Mouse (Mus musculus): ENCODE data around the gene Zdhhc16. TPM values are rescaled to one million over a fixed set of nuclear protein-coding genes. Genes with fewer than 3 reads are reported as not detected.

Zdhhc16 gene
- total RNA-seq (2022) = 10 to 100 TPM; 38.1 to 43.7 (median 42.7) TPM

DNA sequence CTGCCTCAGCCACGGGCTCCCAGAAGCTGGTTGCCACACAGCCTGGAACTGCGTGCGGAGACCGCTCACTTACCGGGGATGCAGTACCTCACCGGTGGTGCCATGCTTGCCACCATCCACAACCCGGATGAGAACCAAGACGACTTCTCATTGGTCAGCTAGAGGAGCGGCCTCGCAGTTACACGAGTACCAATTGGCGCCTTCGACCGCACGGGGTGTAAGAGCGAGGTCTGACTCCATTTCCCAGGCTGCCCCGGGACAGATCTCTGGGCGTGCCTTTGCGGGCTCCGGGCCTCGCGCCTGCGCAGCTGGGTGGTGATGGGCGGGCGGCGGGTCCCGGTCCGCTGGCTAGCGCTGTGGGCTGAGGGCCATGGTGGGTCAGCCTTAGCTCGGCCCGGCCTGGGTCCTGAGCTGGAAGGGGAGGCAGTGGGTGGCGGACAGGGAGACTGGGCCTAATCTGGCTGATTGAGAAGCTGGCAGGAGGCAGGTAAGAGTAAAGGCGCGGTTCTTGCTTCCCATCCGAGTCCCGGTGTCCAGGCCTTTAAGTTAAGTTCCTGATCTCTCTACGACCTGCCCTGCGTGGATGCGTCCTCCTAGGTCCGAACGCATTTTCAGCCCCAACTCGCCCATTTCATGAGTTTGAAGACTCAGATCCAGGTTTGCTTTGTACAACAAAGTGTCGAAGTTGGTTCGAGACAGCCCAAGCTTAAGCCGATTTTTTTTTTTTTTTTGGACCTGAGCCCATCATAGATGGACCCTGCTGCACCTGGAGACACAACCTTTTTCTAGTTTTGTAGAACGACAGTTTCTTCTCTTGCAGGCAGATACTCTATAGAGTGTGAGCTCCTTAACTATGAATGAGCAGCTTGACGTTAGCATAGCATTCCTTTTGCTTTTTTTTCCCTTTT lies at the start of gene Zdhhc16, which contains the start of gene Exosc1:
Zdhhc16 (plus strand) TSS at position 302 of the 908 bp plus-strand sequence.
Exosc1 (minus strand) TSS at position 245 of the 908 bp plus-strand sequence.
- DNase-seq (ENCODE audit: low spot score in 2 of 2) = peak; percentile 99

DNA sequence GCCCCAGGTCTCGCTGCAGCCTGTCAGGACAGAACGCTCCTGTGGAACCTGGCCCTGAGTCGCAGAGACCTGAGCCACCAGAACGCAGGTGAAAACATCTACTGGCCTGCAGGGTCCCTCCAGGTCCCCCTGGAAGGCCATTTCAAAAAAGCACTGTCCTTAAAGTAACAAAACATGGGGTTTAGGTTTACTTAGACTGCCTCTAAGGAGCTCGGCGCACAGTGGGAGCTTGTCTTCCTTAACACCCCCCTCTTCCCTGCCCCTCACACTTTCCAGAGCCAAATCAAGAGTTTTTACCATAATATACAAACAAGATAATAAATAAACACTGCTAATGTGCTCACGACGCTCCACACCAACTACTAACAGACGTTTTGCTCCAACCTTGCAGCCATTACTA lies 49.4 kb upstream of the Zdhhc16 start:
- DNase-seq (ENCODE audit: low spot score in 2 of 2) = no peak

GRCm38 (mm10) chr19:41888191-41888590 lies 45.1 kb upstream of the Zdhhc16 start:
- DNase-seq (ENCODE audit: low spot score in 2 of 2) = no peak

DNA sequence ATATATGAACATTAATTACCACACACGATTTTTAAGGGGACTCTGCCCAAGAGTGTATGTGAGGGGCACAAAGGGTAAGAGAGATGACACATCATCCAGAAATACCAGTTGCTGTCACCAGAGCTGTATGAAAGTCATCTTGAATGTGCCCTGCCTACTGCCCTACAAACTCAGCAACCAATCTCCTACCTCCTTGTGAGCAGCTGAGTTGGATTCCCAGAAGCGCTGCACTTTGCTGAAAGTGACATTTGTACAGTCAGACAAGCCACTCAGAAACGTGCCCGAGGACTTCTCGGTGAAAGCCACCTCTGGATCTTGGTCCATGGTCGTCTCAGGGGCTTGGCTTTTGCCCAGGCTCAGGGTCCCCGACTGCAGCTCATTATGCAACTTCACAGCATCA lies 38.3 kb upstream of the Zdhhc16 start:
- no peak for DNase-seq (ENCODE audit: low spot score in 2 of 2)

DNA sequence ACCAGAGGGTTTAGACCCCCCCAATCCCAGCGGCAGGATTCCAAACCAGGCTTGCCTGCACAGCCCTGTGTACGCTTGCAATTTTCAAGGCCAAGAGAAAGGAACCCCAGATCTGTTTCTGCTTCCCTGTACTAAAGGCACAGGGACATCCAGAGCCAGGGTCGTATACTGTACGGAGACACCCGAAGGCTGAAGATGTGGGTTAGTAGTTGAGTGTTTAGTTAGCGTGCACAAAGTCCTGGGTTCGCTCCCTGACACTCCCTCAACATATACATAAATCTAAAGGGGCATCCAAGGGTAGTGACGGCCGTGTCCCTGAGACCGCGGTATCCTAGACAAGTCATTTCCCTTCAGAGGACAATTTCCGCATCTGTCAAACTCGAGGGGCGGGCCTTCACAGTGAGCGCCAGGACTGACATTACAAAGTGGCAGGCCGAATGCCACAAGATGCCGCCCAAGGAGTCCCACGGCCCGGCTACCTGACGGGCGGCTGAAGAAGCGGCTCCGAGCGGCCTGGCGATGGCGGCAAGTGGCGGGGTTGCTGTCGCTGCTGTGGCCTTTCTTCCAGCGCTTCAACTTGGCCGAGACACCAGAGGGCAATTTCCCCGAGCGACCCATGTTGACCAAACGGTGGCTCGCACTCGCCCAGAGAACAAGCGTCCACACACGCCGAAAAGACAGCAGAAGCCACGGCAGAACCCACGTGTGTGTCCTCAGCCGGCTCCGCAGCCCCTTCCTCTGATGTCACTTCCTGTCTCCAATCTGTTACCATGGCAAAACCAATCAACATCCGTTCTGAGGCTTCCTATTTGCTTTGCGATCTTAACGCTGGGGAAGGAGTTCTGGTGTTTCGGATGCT lies 37.6 kb upstream of the Zdhhc16 start, which contains the start of gene Rrp12:
Rrp12 (minus strand) TSS at position 714 of the 859 bp plus-strand sequence.
- peak; percentile 53 to 86 for DNase-seq (ENCODE audit: low spot score in 2 of 2)

- DNase-seq (ENCODE audit: low spot score in 2 of 2) = no peak
Observed at GRCm38 (mm10) chr19:41896319-41896711, 37.0 kb upstream of the Zdhhc16 start.

DNA sequence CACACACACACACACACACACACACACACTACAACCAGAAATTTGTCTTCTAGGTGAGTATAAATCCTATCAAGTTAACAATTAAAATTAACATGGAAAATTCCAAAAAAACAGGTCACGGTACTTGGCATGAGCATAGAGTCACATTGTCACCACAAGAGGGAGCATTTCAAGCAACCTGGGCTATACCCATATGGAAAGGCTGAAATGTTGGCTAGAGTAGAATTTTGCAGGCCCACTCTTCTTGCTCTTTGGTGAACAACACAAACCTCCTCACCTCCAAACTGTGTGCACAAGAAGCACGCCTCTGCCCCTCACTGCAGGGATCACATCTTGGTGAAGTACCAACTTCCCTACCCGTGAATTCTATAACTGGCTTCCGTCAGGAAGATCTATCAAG lies 34.4 kb upstream of the Zdhhc16 start:
- DNase-seq (ENCODE audit: low spot score in 2 of 2) = no peak

DNA sequence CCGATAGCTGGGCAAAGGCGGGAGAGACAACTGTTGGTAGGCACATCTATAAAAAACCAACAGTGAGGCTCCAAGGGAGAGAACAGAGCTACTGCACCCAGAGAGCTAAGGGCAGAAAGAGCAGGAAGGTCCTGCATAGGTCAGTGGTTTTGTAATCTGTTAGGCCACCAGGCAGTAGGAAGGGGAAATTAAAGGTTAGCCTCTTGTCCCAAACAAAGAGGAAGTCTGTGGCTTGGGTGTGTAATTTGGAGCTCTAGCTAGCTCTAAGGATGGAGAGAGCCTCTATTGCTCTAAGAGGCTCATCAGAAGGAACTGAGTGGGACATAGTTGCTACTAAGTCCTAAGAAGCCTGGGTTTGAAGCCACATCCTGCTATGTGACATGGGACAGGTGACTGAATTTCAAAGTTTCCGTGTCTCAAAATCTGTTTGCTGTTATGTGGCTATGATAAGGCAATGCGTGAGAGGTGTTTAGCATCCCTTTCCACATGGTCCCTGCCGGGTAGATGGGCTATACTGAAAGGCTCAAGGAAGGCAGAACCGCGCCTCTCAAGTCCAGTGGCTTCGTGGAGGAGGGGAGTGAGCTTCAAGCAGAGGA lies 32.7 kb upstream of the Zdhhc16 start:
- DNase-seq (ENCODE audit: low spot score in 2 of 2) = no peak

GRCm38 (mm10) chr19:41901696-41902095 lies 31.6 kb upstream of the Zdhhc16 start:
- no peak for DNase-seq (ENCODE audit: low spot score in 2 of 2)

GRCm38 (mm10) chr19:41902848-41903593 lies 30.3 kb upstream of the Zdhhc16 start:
- no peak for DNase-seq (ENCODE audit: low spot score in 2 of 2)

DNA sequence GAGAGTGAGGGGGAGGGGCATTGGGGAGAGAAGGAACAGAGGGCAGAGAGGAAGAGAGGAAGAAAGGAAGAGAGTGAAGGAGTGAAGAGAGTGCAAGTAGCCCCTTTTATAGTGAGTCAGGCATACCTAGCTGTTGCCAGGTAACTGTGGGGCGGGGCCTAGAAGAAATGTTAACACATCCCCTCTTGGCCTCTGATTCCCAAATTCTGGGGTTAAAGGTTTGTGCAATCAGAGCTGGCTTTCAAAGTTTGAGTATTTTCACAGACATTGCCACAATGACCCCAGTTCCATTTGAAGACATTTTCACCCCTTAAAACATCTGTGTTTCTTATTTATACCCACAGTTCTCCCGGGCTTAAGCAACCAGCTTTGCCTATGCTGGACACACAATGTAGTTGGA lies 28.0 kb upstream of the Zdhhc16 start:
- DNase-seq (ENCODE audit: low spot score in 2 of 2) = no peak

DNA sequence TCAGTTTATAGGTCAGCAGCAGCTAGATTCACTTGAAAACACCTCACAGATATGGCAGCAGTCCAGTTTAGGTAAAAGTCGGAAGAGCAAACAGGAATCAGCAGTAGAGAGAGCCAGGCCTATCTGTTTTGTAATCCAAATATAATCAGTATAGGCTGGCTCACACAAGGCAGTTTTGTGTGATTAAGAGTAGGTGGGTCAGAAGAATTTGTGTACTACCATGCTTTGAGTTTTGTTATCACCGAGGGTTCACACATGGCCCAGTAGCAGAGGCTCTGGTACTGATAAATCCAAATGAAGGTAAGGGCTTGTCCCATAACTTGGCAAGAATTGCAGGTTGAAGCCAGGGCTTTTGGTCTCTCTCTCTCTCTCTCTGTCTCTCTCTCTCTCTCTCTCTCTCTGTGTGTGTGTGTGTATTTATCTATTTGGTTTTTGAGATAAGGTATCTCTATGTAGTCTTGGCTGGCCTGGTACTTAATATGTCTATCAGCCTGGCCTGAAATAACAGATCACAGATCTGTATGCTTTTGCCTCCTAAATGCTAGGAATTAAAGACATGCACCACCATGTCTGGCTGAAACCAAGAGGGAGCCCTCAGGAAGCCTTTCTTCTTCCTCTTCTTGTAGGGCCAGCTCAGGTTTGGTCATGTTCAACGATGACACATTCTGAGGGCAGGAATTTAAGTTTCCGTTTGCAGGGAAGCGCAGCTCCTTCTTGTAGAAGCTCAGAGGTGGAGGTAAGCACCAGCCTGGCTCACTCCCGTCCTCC lies 26.8 kb upstream of the Zdhhc16 start:
- DNase-seq (ENCODE audit: low spot score in 2 of 2) = no peak

GRCm38 (mm10) chr19:41907079-41907760 lies 26.1 kb upstream of the Zdhhc16 start:
- no peak for DNase-seq (ENCODE audit: low spot score in 2 of 2)

GRCm38 (mm10) chr19:41908736-41909135 lies 24.5 kb upstream of the Zdhhc16 start:
- no peak for DNase-seq (ENCODE audit: low spot score in 2 of 2)

- DNase-seq (ENCODE audit: low spot score in 2 of 2) = no peak
Observed at GRCm38 (mm10) chr19:41910396-41910795, 22.9 kb upstream of the Zdhhc16 start.

GRCm38 (mm10) chr19:41911178-41912073 lies 21.9 kb upstream of the Zdhhc16 start, which contains the start of gene Pgam1:
Pgam1 (plus strand) TSS chr19:41911923.
- peak; percentile 88 to 93 for DNase-seq (ENCODE audit: low spot score in 2 of 2)

GRCm38 (mm10) chr19:41912121-41913080 lies 20.9 kb upstream of the Zdhhc16 start:
- DNase-seq (ENCODE audit: low spot score in 2 of 2) = peak in 1 of 2 experiments; percentile 17
